Mouse (Mus musculus) cortical plate, adult 2 months (tissue): ENCODE measurements around the gene Ufm1.

Experiments used
- CTCF ChIP-seq: fragments of 200-500 bp; IDR thresholded peaks from 2 replicates; pipeline ENCODE4 v1.5.1; 2011; ENCODE audit warnings: mild to moderate bottlenecking, control low read depth, low read length; ENCODE audit not compliant: insufficient read depth; ENCODE audit errors: extremely low read depth
- POLR2A ChIP-seq: fragments of 200-500 bp; IDR thresholded peaks from 2 replicates; pipeline ENCODE4 v1.6.1; 2011; ENCODE audit warnings: mild to moderate bottlenecking, low read length, control low read depth; ENCODE audit not compliant: insufficient read depth; ENCODE audit errors: extremely low read depth

- TF ChIP-seq CTCF (no peak), POLR2A (no peak)
Observed at GRCm38 (mm10) chr3:53834238-53834637, 29.4 kb downstream of the Ufm1 start.
